22 mouse cellular contexts compared by ENCODE assay signal in the genomic region with DNA sequence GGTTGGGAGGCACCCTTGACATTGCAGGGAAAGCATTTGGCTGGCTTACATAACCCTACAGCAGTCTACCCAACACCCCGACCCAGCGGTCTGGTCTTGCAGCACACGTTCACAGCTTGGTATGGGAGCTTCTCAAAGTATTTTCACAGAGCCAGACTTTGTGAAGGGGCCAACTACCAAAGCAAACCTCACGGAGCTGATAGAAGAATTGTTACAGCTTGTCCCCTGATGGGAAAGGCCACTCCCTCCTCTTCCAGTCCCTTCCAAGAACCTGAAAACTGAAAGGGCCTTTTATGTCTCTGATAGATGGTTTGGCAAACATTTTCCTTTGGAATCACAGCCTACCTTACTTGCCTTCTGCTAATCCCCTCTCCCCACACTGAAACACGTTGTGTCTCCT.
DNase-seq lines count a peak whose midpoint lies in the region; ATAC-seq and TF ChIP-seq lines count a peak whose summit lies in the region.
"Had no signal": no experiment of that assay in that cellular context is flagged by ENCODE, and none has a peak within 500 bp of the region (broad histone marks: within the 10 kb centered on the region; RNA-seq: fewer than 3 reads in every experiment).

No protein-coding gene starts in this region.

- no peak for TF ChIP-seq CTCF in lung, postnatal 0 days (IDR thresholded peaks at IDR 0.05)
- no peak for TF ChIP-seq CTCF in brain, embryonic 14.5 days (IDR thresholded peaks at IDR 0.05; ENCODE audit: borderline replicate concordance, extremely low read depth, insufficient read depth, insufficient read length)
- no peak for TF ChIP-seq CTCF in left cerebral cortex, adult 2 months (IDR thresholded peaks at IDR 0.05)

- H3K36me3 ChIP-seq in lung, postnatal 0 days (ENCODE audit: insufficient read depth, low read length) = no peaks in the 10 kb centered on the region
- H3K36me3 ChIP-seq in stomach, embryonic 16.5 days (ENCODE audit: control insufficient read depth, insufficient read depth, low read length) = no peaks in the 10 kb centered on the region
- H3K36me3 ChIP-seq: embryonic facial prominence, embryonic 15.5 days; forebrain, embryonic 12.5 days; G1E; heart, embryonic 13.5 days; hindbrain, embryonic 12.5 days; intestine, embryonic 15.5 days had no signal

- intact Hi-C loops in left cerebral cortex, adult 2 months (cut with DNase I) = no loop called here

- H3K4me1 ChIP-seq in lung, postnatal 0 days (ENCODE audit: insufficient read depth, low read depth, low read length) = no peaks in the 10 kb centered on the region
- peaks cover 7% of the 10 kb centered on the region for H3K4me1 ChIP-seq in stomach, embryonic 16.5 days (ENCODE audit: control insufficient read depth, insufficient read depth, low read length)
- H3K4me1 ChIP-seq: forebrain, embryonic 12.5 days; heart, embryonic 13.5 days; hindbrain, embryonic 12.5 days had no signal

- no peaks in the 10 kb centered on the region for H3K27me3 ChIP-seq in lung, postnatal 0 days (replicated peaks; ENCODE audit: insufficient read depth, low read length)
- H3K27me3 ChIP-seq in stomach, embryonic 16.5 days (ENCODE audit: control insufficient read depth, insufficient read depth, low read length) = no peaks in the 10 kb centered on the region
- H3K27me3 ChIP-seq: embryonic facial prominence, embryonic 15.5 days; forebrain, embryonic 12.5 days; heart, embryonic 13.5 days; hindbrain, embryonic 12.5 days; intestine, embryonic 15.5 days had no signal

- no peak overlapping the region for H3K9ac ChIP-seq in lung, postnatal 0 days (replicated peaks; ENCODE audit: low read depth)
- H3K9ac ChIP-seq in stomach, embryonic 16.5 days (ENCODE audit: low read length) = no peak overlapping the region
- H3K9ac ChIP-seq: embryonic facial prominence, embryonic 15.5 days; forebrain, embryonic 12.5 days; heart, embryonic 13.5 days; hindbrain, embryonic 12.5 days; intestine, embryonic 15.5 days had no signal

- no peak for TF ChIP-seq POLR2A in brain, embryonic 14.5 days (IDR thresholded peaks at IDR 0.05; ENCODE audit: borderline replicate concordance, extremely low read depth, insufficient read depth, insufficient read length, poor library complexity, severe bottlenecking)

- WGBS in lung, postnatal 0 days = 45% methylated on average over 5 of the region's 5 CpGs
- 52% methylated on average over 5 of the region's 5 CpGs for WGBS in stomach, embryonic 16.5 days

- no peak for TF ChIP-seq EP300 in lung, postnatal 0 days (IDR thresholded peaks at IDR 0.05)

- H3K27ac ChIP-seq in lung, postnatal 0 days (ENCODE audit: low read length) = no peak overlapping the region
- peak overlapping the region; percentile 15; the same call in 1 of the 2 replicates for H3K27ac ChIP-seq in stomach, embryonic 16.5 days (ENCODE audit: low read length)
- H3K27ac ChIP-seq in left cerebral cortex, adult 2 months = no peak overlapping the region
- H3K27ac ChIP-seq: embryonic facial prominence, embryonic 15.5 days; forebrain, embryonic 12.5 days; gastrocnemius, adult 2 months; heart, embryonic 13.5 days; hindbrain, embryonic 12.5 days; intestine, embryonic 15.5 days had no signal

- H3K9me3 ChIP-seq in lung, postnatal 0 days (ENCODE audit: low read length) = no peaks in the 10 kb centered on the region
- H3K9me3 ChIP-seq in stomach, embryonic 16.5 days (replicated peaks; ENCODE audit: control insufficient read depth, low read length) = no peaks in the 10 kb centered on the region
- H3K9me3 ChIP-seq: embryonic facial prominence, embryonic 15.5 days; forebrain, embryonic 12.5 days; G1E; heart, embryonic 13.5 days; hindbrain, embryonic 12.5 days; intestine, embryonic 15.5 days had no signal

- no peak overlapping the region for H3K4me3 ChIP-seq in lung, postnatal 0 days (ENCODE audit: low read depth, low read length)
- H3K4me3 ChIP-seq in stomach, embryonic 16.5 days (replicated peaks; ENCODE audit: low read length) = no peak overlapping the region
- no peak overlapping the region for H3K4me3 ChIP-seq in left cerebral cortex, adult 2 months
- H3K4me3 ChIP-seq: embryonic facial prominence, embryonic 15.5 days; erythroblast, embryonic 14.5 days; forebrain, embryonic 12.5 days; gastrocnemius, adult 2 months; heart, embryonic 13.5 days; hindbrain, embryonic 12.5 days; intestine, embryonic 15.5 days had no signal

- H3K4me2 ChIP-seq in lung, postnatal 0 days (replicated peaks; ENCODE audit: low read depth, low read length) = no peak overlapping the region
- no peak overlapping the region for H3K4me2 ChIP-seq in stomach, embryonic 16.5 days (ENCODE audit: low read depth, low read length)
- H3K4me2 ChIP-seq: embryonic facial prominence, embryonic 15.5 days; forebrain, embryonic 12.5 days; heart, embryonic 13.5 days; hindbrain, embryonic 12.5 days; intestine, embryonic 15.5 days had no signal

- ATAC-seq in lung, postnatal 0 days = no peak
- ATAC-seq in stomach, embryonic 16.5 days (ENCODE audit: insufficient read depth, low FRiP score) = no peak
- ATAC-seq: CD4-positive, CD25-positive, alpha-beta regulatory T cell, adult 4 months; intestine, embryonic 15.5 days had no signal

- peak; percentile 6 for DNase-seq in lung, postnatal 25 days (ENCODE audit: low spot score)
- DNase-seq in lung, postnatal 0 days (ENCODE audit: low spot score) = no peak
- DNase-seq in brain, embryonic 14.5 days (ENCODE audit: low read depth) = peak; percentile 43
- DNase-seq in fibroblast of lung, adult 2 months (ENCODE audit: low read depth) = peak; percentile 69
- no peak for DNase-seq in natural killer cell, adult 2 months (ENCODE audit: low spot score in 2 of 2)
- DNase-seq in left cerebral cortex, adult 2 months (ENCODE audit: extremely low spot score in 1 of 2, low spot score in 2 of 2) = no peak
- DNase-seq: adrenal gland, postnatal 10 days; cerebellum, adult 11-12 months; cerebellum, adult 9-10 months; cerebellum, postnatal 25 days; gastrocnemius, adult 2 months; gastrocnemius, postnatal 25 days; heart, postnatal 4 days had no signal

Comparison
In these comparisons a context has a peak if more than half of its experiments do, and no peak if none do; other contexts are left out.
1. DNase-seq: peak in lung, postnatal 25 days (single experiment), brain, embryonic 14.5 days (single experiment) and fibroblast of lung, adult 2 months (single experiment); none in lung, postnatal 0 days (single experiment), natural killer cell, adult 2 months (0 of 2) and left cerebral cortex, adult 2 months (0 of 2).